Mouse (Mus musculus) olfactory bulb, adult 2 months (tissue): Measurements from ENCODE around the gene Etnk1.

Experiments
- CTCF ChIP-seq: fragments of 200-500 bp; IDR thresholded peaks from 2 replicates; pipeline ENCODE4 v1.5.1; 2012; ENCODE audit warnings: low read depth, mild to moderate bottlenecking, low read length, moderate library complexity; ENCODE audit not compliant: insufficient read depth
- POLR2A ChIP-seq: fragments of 200-500 bp; IDR thresholded peaks from 2 replicates; pipeline ENCODE4 v1.6.1; 2012; ENCODE audit warnings: mild to moderate bottlenecking, low read depth, low read length, moderate library complexity; ENCODE audit not compliant: insufficient read depth

- TF ChIP-seq CTCF (no peak), POLR2A (no peak)
Measured at GRCm38 (mm10) chr6:143142861-143143260, 24.2 kb upstream of the Etnk1 start.
